Mouse (Mus musculus) liver, postnatal 0 days (tissue): ENCODE measurements around the gene Lck. TPM values are rescaled to one million over a fixed set of nuclear protein-coding genes. Genes with fewer than 3 reads are reported as not detected.
"Not testable (repeated sequence)": the region's sequence is repeated elsewhere in the genome, so short reads cannot be mapped to it uniquely, and the experiment has no call there.

Experiments used
- ATAC-seq: fragments of 200-750 bp; cut with Nextera tagmentation; 2 replicates; pipeline ENCODE4 v1.8.0; 2017; ENCODE audit warnings: mild to moderate bottlenecking, moderate library complexity
- DNase-seq: peaks from one replicate; pipeline ENCODE4 v3.0.0-alpha.2; 2016
- H3K27ac ChIP-seq: fragments of 300-500 bp; sonication (generic); 2 replicates; pipeline ENCODE4 v1.5.1; 2014; ENCODE audit warnings: antibody characterized with exemption, moderate library complexity, mild to moderate bottlenecking, low read depth
- H3K27me3 ChIP-seq: fragments of 300-500 bp; sonication (generic); 2 replicates; pipeline ENCODE4 v1.6.1; 2014; ENCODE audit warnings: low read length, control low read depth, mixed read lengths; ENCODE audit not compliant: insufficient read depth
- H3K36me3 ChIP-seq: fragments of 300-500 bp; sonication (generic); replicated peaks from 2 replicates; pipeline ENCODE4 v1.6.1; 2014; ENCODE audit warnings: mild to moderate bottlenecking, control low read depth, low read length, moderate library complexity, mixed read lengths; ENCODE audit not compliant: insufficient read depth
- H3K4me1 ChIP-seq: fragments of 300-500 bp; sonication (generic); 2 replicates; pipeline ENCODE4 v1.6.1; 2014; ENCODE audit warnings: antibody characterized with exemption, mild to moderate bottlenecking, control low read depth; ENCODE audit not compliant: insufficient read depth
- H3K4me2 ChIP-seq: fragments of 300-500 bp; sonication (generic); 2 replicates; pipeline ENCODE4 v1.6.1; 2014; ENCODE audit warnings: low read depth, mild to moderate bottlenecking, low read length, moderate library complexity, mixed read lengths
- H3K4me3 ChIP-seq: fragments of 300-500 bp; sonication (generic); 2 replicates; pipeline ENCODE4 v1.5.1; 2014; ENCODE audit warnings: low read depth, low read length
- H3K9ac ChIP-seq: fragments of 300-500 bp; sonication (generic); replicated peaks from 2 replicates; pipeline ENCODE4 v1.6.1; 2014; ENCODE audit warnings: mild to moderate bottlenecking, moderate library complexity
- H3K9me3 ChIP-seq: fragments of 300-500 bp; sonication (generic); 2 replicates; pipeline ENCODE4 v1.6.1; 2016; ENCODE audit warnings: mild to moderate bottlenecking, control low read depth, low read length, mixed read lengths
- CTCF ChIP-seq: sonication (generic); IDR thresholded peaks from 2 replicates; pipeline ENCODE4 v1.5.1; 2016; ENCODE audit warnings: antibody characterized with exemption, low read depth
- EP300 ChIP-seq: IDR thresholded peaks from 2 replicates; pipeline ENCODE4 v1.6.1; 2016; ENCODE audit warnings: antibody characterized with exemption, low read depth, mild to moderate bottlenecking
- WGBS: fragments of 180-500 bp; shearing (Covaris S2); extraction: QIAGEN DNeasy Blood & Tissue Kit; methylation state at CpG from one replicate; pipeline ENCODE4 v1.1.7; 2014; ENCODE audit not compliant: insufficient replicate concordance; 5-methylcytosine and 5-hydroxymethylcytosine counted together
- polyA plus RNA-seq: library from polyadenylated mRNA; unstranded; fragments of >200 nt; fragmentation: Nextera tagmentation; extraction: Ambion mirVana; gene quantifications from 2 replicates; pipeline ENCODE4 v1.2.1, GENCODE M21; 2015

Gene Lck
- polyA plus RNA-seq, 1 experiment from 2014 or later, result 3.4 TPM

DNA sequence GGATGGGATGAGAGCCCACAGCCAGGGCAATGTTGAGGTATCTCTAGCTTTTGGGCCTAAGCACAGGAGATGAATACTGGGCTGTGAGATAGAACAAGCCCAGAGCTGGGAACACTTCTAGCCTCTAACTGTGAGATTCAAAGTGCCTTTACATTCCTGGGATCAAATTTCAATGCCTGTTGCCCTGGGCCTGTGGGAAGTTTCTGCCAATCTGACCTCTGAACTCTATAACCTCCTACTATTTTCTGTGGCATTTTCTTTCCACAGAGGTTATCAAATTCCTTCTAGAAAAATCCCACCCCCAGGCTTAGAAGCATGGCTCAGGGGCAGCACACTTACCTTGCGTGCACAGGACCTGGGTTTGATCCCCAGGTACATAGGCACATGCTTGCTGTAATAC is 23.1 kb downstream of the Lck start:
- H3K9me3 ChIP-seq, result no peaks in the 10 kb centered on the region
- no peaks in the 10 kb centered on the region for H3K36me3 ChIP-seq
- TF ChIP-seq CTCF (no peak), EP300 (no peak)
- H3K27ac ChIP-seq, result no peak overlapping the region
- no peaks in the 10 kb centered on the region for H3K27me3 ChIP-seq
- no peaks in the 10 kb centered on the region; the same call in 1 of the 2 replicates for H3K4me1 ChIP-seq
- WGBS, result 91% methylated on average over 1 of the region's 1 CpGs
- H3K4me3 ChIP-seq, result no peak overlapping the region
- H3K4me2 ChIP-seq, result no peak overlapping the region
- ATAC-seq, result no peak
- no peak overlapping the region for H3K9ac ChIP-seq
- no peak for DNase-seq

DNA sequence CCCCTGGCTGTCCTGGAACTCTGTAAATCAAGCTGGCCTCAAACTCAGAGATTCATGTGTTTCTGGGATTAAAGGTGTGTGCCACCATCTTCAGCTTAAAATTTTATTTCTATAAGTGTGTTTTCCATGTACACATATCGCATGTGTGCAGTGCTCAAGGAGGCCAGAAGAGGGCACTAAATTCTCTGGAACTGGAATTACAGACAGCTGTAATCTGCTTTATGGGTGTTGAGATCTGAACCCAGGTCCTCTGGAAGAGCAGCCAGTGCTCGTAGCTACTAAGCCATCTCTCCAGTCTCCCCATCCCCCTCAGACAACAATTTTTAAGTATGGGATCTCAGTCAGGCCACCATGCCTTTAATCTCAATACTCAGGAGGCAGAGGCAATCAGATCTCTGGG is 24.1 kb downstream of the Lck start:
- ATAC-seq (no peak), DNase-seq (peak; percentile 56)
- Histone ChIP-seq H3K4me2 (no peak overlapping the region), H3K36me3 (no peaks in the 10 kb centered on the region), H3K9ac (no peak overlapping the region), H3K27me3 (no peaks in the 10 kb centered on the region), H3K9me3 (no peaks in the 10 kb centered on the region), H3K4me3 (no peak overlapping the region), H3K27ac (no peak overlapping the region), H3K4me1 (no peaks in the 10 kb centered on the region)
- TF ChIP-seq CTCF, result peak; percentile 71
- no peak for TF ChIP-seq EP300
- 87% methylated on average over 2 of the region's 2 CpGs for WGBS

- not testable (repeated sequence) for H3K27ac ChIP-seq, DNase-seq, H3K27me3 ChIP-seq, H3K9me3 ChIP-seq, H3K4me1 ChIP-seq, H3K36me3 ChIP-seq, H3K9ac ChIP-seq, H3K4me2 ChIP-seq, H3K4me3 ChIP-seq, ATAC-seq
- 63% methylated on average over 4 of the region's 4 CpGs for WGBS
Measured at GRCm38 (mm10) chr4:129547631-129548030, 25.8 kb downstream of the Lck start.

- no peak overlapping the region for H3K4me2 ChIP-seq
- no peak overlapping the region for H3K9ac ChIP-seq
- WGBS, result 91% methylated on average over 4 of the region's 4 CpGs
- ATAC-seq (no peak), DNase-seq (no peak)
- TF ChIP-seq CTCF (no peak), EP300 (no peak)
- H3K36me3 ChIP-seq, result peaks cover 4% of the 10 kb centered on the region; the same call in 1 of the 2 replicates
- H3K9me3 ChIP-seq, result no peaks in the 10 kb centered on the region
- H3K4me3 ChIP-seq, result no peak overlapping the region
- H3K27ac ChIP-seq, result no peak overlapping the region
- H3K27me3 ChIP-seq, result no peaks in the 10 kb centered on the region
- H3K4me1 ChIP-seq, result peaks cover 17% of the 10 kb centered on the region
Measured at GRCm38 (mm10) chr4:129544106-129544505, 29.3 kb downstream of the Lck start.

DNA sequence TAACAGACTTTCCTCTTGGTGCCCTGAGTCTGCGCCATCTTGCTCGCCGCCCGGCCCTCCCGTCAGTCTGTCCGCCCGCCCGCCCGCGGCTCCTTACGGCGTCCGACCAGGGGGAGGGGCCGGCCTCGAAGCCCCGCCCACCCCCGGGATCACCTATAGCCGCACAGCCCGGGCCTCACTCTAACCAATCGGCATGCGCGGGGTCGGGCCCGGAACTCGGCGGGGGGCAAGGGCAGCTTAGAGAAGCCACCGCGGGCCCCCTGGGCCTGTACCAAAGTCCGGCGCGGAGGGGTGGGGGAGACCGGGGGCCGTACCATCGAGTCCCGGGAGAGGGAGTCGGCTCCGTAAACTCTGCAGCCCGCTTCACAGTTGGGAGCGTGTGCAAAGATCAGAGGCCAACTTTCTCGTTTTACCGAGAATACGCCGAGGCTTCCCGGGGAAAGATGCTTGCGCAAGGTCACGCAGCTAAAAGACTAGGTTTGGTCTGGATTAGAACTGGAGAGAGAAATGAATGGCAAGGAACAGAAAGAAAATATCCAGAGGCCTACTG is 30.8 kb downstream of the Lck start, which contains the start of gene Hdac1:
Hdac1 (minus strand) TSS at position 122 of the 550 bp plus-strand sequence.
- TF ChIP-seq EP300 (peak; percentile 34; the same call in 1 of the 2 replicates), CTCF (peak; percentile 17; the same call in 1 of the 2 replicates)
- ATAC-seq (peak; percentile 99), DNase-seq (peak; percentile 99)
- H3K4me3 ChIP-seq, result peak within 1 kb of the TSS; percentile 98
- no peaks in the 10 kb centered on the region for H3K9me3 ChIP-seq
- H3K4me2 ChIP-seq, result peak within 1 kb of the TSS; percentile 93
- WGBS, result under 1% methylated on average over 34 of the region's 46 CpGs
- H3K27me3 ChIP-seq, result no peaks in the 10 kb centered on the region
- peaks cover 17% of the 10 kb centered on the region for H3K4me1 ChIP-seq
- H3K27ac ChIP-seq, result peak within 1 kb of the TSS; percentile 81
- peaks cover 8% of the 10 kb centered on the region; the same call in 1 of the 2 replicates for H3K36me3 ChIP-seq
- H3K9ac ChIP-seq, result peak within 1 kb of the TSS; percentile 94

- TF ChIP-seq CTCF (peak; percentile 57), EP300 (no peak)
- WGBS, result under 1% methylated on average over 30 of the region's 30 CpGs
Measured at GRCm38 (mm10) chr4:129541868-129542591, 31.4 kb downstream of the Lck start.

More at GRCm38 (mm10) chr4:129541868-129542591, 31.4 kb downstream of the Lck start:
- Histone ChIP-seq H3K4me1 (peaks cover 17% of the 10 kb centered on the region), H3K36me3 (peaks cover 8% of the 10 kb centered on the region; the same call in 1 of the 2 replicates), H3K4me3 (peak overlapping the region; percentile 98), H3K4me2 (peak overlapping the region; percentile 93), H3K9me3 (no peaks in the 10 kb centered on the region), H3K9ac (peak overlapping the region; percentile 94), H3K27ac (peak overlapping the region; percentile 81), H3K27me3 (no peaks in the 10 kb centered on the region)
- ATAC-seq (no peak), DNase-seq (peak; percentile 29)
